Mouse (Mus musculus) gastrocnemius, postnatal 10 days (tissue): ENCODE measurements around the gene Gucy1a1. TPM values are rescaled to one million over a fixed set of nuclear protein-coding genes. Genes with fewer than 3 reads are reported as not detected.
A peak's percentile ranks its signal among the peaks of the same experiment; 100 is the strongest.
"Not testable (repeated sequence)": the region's sequence is repeated elsewhere in the genome, so short reads cannot be mapped to it uniquely, and the experiment has no call there.

Source experiments
- DNase-seq: peaks from one replicate; pipeline ENCODE4 v3.0.0; 2021; ENCODE audit warnings: mixed read lengths
- long read RNA-seq, 2 experiments: library from polyadenylated mRNA; stranded (forward); transcript quantifications; one replicate each; pipeline ENCODE4 v2.0.0; 2021
- total RNA-seq, 2 experiments: library from RNA; stranded (reverse); gene quantifications; 2 replicates each; pipeline ENCODE4 v1.2.3; 2021

Gene Gucy1a1
- 10 to 100 TPM; 22.5 to 28.5 TPM for total RNA-seq
- long read RNA-seq, experiment 1, full-length matches to known transcripts, result 13 of 16 reads
- long read RNA-seq, experiment 1, partial matches to known transcripts, result 2 of 16 reads
- long read RNA-seq, experiment 1, other reads (novel, unspliced or antisense), result 1 of 16 reads
- long read RNA-seq, experiment 2, full-length matches to known transcripts, result 11 of 13 reads
- long read RNA-seq, experiment 2, partial matches to known transcripts, result 2 of 13 reads
- long read RNA-seq, experiment 2, other reads (novel, unspliced or antisense), result 0 of 13 reads

DNA sequence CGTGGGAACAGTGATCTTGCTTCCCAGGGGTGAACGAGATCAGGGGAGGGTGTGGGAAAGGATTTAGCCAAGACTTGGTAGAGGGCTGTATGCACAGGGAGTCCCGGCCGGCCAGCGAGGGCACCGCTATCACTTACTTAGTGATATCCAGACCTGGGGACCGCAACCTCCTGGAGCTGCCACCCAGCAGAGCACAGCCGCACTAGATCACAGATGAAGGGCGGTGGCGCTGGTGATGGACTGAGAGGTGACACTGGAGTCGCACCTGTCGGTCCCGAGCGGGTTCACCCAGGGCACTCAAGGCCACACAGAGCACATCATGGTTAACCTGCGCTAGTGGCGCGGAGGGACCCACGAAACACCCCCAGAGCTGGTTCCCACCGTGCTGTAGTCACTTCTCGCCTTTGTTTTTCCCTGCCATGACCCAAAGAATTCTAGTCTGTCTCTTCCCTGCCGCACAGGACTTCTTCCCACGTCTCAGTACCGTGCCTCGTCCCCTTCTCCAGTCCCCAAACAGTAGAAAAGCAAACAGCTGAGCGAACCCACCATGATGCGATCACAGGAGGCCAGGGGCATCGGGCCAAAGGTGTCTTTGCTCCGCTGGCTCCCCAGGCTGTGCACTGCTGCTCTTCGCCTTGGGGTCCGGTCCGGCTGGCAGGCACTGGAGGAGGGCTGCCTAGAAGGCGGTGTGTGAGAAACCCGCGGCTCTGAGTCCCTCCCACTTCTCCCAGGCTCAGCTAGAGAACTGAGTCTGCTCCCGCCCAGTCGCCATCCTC lies at the start of gene Gucy1a1:
Gucy1a1 (minus strand) TSS at position 664 of the 776 bp plus-strand sequence.
- DNase-seq, result peak; percentile 33

DNA sequence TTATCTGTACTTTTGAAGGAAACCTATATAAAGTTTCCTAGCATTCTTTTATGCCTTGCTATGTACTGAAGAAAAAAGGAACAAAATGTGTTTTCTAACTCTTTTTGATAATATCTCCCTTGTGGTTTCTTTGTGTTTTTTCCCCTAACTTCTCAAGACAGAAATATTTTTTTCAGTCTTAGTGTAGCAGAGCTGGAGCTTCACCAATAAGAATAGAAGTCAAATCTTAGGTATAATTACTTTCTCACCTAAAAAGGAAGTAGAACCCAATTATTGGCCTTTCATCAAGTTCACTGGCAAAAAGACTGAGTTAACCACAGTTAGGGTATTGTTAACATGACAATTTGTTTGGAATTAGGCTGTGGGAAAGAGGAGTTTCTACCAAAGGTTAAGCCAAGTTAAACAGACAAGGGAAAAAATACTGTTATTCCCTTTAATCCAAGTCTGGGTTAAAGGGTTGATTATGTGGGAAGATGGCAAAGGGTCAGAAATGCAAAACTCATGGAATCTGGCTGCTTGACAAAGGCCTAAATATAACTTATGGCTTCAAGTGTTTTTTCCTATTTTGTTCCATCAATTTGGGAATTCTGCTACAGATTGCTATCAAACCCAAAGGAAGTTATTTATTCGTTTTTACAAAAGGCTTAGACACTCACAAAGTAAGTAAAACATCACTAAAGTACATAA lies 46.1 kb upstream of the Gucy1a1 start:
- DNase-seq, result no peak

DNA sequence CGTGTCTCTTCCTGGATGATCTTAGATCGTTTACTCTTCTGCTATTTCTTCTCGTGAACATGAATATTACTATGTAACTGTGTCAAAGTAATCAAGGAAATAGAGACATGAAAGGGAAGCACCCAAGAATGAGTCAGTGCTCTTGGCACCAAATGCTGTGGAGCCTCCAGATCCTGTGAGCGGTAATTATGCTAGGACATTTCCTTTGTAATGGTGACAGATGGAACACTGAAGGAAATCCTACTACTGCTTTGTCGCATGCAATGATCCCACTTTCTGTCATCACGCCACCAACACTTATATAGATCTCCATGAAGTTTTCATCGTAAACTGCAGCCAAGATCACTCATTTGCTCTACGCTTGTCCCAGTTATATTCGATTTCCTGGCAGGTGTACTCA lies 40.0 kb upstream of the Gucy1a1 start:
- no peak for DNase-seq

DNA sequence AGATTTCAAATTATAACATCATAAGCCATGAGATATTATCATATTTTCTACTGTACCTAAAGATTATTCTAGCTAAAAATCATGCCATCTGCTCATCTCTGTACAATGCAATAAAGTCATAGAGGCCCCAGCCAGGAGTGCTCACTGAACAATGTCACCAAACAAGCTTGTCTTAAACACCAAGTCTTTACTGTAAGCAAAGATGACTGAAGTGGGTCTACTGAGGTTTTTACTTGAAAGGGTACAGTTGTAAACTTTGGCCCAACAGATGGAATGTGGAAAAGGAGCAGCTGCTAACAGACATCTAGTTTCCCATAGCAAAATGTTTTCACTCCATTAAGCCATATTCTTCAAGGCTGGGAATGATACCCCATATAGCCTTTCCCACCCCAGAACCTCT lies 35.9 kb upstream of the Gucy1a1 start:
- DNase-seq, result no peak

DNA sequence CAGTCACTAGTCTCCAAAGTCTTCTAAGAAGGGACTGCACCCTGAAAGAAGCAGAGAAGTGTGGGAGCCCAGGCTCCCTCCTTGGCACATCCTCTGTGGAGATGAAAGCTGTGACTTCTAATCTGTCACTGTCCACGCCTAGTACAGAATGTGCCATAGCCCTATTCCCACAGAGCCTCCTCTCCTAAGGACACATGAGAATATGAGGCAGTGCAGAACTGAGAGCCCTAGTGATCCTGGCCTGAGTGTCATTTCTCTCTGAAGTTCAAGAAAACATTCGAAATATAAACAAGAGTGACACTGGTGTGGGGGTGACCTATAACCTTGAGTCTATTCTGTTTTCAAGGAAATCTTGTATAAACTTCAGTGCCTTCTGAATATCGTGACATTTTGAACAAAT lies 34.7 kb upstream of the Gucy1a1 start:
- DNase-seq, result no peak

DNA sequence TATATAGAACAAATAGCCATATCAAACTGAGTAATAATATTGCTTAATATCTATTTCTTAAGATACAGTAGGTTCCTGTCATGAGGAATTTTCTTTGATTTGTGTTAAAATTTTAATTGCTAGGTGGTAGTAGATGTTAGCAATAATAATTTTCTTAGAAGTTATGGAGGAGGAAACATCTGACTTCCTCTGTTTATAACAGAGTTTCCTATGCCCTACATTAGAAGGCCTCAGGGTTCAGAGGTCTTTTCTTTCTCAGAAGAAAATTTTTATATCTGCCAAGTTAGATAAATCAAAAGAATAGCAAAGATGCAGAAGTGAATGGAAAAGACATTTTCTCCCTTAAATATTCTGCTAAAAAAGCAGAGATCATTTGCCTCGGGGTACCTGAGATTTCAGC lies 29.9 kb upstream of the Gucy1a1 start:
- no peak for DNase-seq

DNA sequence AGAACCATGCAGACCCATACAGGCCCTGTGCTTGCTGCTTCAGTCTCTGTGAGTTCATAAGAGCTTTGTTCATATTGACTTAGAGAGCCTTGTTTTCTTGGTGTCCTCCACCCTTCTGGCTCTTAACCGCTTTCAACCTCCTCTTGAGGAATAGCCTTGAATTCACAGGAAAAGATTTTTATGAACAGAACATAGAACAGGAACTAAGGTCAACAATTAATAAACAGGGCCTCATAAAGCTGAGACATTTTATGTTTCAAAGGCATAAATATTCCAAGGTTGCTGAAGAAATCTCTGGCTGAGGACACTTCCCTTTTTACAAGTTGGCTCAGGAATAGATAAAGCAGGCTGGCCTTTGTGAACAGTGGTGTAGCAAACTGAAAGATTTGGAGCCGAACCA lies 21.5 kb upstream of the Gucy1a1 start:
- no peak for DNase-seq

DNA sequence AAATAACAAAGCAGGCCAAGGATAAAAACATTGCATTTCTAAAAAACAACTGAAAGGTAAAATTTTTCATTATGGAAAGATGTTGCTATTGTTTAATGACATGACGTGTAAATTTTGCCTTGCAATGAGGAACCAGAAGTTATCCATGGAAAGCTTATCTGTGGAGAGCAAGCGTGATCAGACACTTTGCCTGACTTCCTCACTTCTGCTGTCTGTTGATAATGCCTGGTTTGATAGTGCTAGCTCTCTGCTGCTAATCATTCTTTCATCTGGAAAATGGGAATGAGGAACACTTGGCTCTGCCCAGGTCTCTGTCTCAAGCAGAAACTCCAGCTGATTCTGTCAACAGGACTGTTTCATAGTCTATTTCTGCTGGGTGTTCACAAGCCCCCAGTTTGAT lies 20.3 kb upstream of the Gucy1a1 start:
- DNase-seq, result no peak

DNA sequence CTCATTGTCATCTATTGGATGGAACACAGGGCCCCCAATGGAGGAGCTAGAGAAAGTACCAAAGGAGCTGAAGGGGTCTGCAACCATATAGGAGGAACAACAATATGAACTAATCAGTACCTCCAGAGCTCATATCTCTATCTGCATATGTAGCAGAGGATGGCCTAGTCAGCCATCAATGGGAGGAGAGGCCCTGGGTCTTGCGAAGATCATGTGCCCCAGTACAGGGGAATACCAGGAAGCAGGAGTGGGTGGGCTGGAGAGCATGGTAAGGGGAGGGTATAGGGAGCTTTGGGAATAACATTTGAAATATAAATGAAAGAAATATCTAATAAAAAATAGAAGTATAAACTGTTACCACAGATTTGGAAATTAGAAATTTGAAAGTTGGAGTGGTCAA lies 17.4 kb upstream of the Gucy1a1 start:
- DNase-seq, result not testable (repeated sequence)

DNA sequence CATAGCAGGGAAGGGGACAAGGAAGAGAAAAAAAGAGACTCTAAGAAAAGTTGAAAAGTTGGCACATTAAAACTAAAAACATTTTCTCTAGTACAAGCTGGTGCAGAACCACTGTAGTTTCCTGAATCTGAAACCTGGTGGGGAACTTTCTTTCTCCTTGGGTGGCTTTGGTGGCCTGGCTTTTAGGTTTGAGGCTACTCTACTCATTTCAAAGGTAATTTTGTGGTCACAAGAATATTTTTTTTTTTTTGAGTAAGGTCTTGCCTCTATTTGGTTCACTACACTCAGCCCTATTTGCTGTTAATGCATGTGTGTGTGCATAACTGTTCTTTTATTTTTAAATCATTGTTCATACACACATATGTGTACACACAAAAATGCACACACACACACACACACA lies 389 bp upstream of the Gucy1a1 start:
- DNase-seq, result no peak

DNA sequence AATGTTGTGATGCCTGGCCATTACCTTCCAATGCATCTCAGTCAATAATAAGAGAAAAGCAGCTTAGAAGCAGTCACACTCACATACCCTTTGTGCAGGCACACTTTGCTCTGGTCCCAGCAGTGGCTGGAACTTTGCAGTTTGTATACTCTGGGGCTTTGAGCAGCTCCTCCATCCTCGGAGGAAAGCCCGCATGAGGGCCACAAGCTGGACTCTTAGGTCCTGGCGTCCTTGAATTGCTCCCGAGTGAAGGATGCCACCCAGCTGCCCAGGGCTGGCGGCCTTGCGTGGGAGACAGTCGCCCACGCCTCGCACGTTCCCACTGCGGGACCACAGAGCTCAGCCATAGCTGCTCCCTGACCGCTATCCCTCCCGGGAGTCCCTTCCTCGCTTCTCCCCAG lies 864 bp downstream of the Gucy1a1 start:
- peak; percentile 4 for DNase-seq

DNA sequence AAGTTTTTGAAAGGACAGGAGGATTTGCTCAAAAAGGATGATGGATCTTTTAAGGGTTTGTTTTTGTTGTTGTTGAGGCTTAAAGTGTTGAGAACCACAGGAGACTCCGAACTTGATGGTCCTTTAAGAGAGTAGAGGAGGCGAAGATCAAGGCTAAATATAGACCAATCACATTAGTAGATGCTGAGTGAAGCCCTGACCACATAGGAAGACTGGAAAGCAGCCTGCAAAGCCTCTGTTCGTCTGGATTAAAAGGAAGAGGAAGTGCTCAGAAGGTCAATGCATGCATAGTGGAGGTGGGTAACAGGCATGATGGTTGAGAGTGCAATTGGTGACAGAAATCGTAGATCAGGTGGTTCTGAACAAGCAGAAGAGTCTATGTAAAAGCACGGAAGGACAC lies 4.8 kb downstream of the Gucy1a1 start:
- DNase-seq, result no peak

DNA sequence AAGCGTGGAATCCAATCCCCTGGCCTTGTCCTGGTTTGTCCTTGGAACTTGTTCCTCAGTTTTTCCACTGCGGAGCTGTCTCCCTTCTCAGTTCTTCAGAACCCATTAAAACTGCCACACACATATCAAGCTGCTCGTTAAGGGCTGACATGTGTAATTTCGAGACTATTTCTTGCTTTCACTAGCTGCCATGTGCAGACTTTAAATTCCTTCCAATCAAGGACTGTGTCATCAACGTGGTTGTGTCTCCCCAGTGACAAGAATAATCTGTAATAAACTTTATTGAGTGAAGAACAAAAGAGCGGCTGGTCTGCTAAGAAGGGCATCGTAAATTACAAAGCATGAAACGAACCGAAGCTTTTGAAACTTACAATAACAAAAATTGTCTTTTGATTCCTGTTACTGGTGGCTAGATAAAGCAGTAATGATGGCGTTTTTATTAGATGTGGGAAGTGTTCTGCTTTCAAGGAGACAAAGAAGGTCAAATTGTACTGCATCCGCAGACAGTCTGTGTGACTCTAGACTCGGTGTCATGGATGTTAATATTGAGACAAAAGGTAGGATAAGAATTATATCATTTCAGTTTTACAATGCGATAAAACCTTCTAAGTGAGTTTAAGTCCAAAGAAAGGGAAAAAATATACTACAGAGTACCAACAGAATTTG lies 7.5 kb downstream of the Gucy1a1 start:
- DNase-seq, result no peak

DNA sequence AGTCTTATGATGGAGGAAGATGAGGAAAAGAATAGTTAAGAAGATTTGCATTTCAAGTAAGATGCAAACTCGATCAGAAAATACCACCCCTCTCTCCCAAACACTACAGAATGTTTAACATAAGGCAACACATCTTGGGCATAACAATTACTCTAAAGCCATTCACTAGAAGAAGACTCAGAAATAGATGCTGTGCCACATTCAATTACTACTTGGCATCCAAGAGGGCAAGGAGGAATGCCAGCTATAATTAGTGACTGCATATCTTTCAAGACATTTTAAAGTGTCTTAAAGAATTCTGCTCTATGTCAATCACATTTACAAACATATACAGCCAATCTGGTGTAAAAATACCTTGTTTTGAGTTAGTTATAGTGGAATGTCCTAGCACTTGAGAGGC lies 10.1 kb downstream of the Gucy1a1 start:
- DNase-seq, result no peak

DNA sequence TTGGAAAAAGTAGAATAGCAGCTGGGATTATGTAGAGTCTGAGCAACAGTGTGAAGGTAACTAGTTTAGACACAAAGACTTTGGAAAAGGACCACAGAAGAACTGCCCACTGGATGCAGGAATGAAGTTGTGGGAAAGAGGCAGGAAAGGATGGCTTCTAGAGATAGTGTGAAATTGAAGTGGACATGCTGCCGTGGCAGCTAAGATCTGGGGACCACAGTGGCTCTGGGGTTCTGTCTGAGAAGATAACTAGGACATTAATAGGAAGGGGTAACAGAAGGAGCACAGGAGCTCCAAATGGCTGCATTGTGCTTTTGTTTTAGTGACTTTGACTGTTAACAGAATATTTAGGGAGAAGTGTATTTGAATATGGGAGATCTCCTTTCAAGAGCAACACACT lies 16.3 kb downstream of the Gucy1a1 start:
- no peak for DNase-seq

DNA sequence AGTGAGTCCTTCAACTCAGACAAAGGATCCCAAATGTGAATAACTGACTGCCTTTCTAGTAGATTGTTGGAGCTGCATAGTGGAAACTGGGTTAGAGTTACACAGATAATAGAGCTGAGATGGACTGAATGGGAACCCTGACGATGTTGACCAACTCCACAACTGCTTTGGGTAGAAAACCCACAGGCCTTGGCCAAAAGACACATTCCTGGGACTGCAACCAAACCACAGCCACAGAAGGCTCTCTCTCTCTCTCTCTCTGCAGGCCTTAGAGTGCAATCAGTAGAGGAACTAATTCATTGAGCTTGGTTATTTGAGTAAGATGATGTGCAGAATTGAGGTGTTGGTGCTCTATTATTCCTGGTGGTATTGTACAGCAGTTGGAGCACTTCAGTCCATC lies 21.0 kb downstream of the Gucy1a1 start:
- no peak for DNase-seq

DNA sequence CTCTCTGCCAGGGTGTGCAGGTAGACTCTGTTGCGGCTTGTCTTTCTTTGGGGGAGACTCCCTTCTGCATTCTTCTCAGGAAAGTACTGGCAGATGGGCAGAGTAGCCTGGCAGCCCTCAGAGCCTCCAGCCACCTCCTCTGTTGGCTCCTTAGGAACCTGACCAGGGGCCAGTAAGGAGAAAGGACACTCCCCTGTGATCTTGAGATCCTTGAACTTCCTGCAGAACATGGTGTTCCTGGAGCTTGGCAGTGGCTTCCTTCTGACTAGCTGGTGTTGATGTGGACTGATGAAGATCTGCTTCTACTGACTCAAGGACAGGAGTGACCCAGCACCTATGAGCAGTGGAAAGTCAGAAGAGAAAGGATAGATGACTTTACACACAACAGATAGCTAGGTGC lies 26.7 kb downstream of the Gucy1a1 start:
- no peak for DNase-seq

DNA sequence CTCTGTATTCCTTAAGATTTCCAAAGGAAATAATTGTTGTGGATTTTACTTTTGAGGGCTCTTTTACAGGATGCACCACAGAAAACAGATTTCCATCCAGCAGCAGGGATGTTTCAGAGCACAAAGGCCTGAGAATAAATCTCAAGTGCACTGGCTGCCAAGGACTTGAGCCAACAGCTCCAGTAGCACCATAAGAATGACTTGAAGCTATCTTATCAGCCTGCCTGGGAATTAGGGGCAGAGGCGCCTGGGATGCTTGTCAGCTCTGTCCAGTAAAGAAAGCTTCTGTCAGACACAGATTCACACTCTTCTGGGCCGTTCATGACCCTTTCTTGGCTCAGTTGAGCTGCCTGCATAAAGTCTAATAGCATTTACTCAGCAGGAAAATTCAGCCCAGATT lies 33.1 kb downstream of the Gucy1a1 start:
- DNase-seq, result peak; percentile 6

DNA sequence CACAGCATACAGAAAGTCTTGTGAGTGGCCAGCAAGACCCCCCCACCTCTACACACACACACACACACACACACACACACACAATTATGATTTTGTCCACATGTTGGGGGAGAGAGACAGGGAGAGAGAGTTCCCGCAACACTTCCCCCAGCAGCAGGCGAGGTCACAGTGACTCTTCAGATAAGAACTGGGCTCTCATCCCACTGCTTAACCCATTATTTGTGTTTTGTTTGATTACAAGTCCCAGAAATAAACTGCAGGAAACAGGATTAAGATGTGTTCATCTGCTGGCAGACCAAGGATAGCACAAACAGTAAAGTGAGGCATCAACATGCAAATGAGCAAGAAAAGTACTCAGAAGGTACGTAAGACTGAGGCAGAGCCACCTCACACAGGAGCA lies 33.6 kb downstream of the Gucy1a1 start:
- no peak for DNase-seq

DNA sequence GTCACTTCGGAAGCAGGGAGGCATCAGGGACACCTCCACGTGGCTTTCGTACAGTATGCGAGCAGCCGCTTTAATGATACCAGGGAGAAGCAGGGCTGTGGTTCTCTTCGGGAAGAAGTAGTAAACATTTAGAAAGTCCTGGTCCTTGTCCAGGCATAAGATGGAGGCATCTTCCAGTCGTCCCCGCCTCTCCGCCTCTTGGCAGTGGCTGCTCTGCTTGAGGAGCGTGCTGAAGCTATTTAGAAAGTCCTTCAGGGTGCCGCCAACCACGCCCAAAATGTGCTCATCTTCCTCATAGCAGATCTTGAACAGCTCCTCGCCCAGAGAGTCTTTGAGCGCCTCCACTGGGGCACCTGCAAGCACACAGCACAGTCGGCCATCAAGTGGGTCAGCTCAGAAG lies 36.6 kb downstream of the Gucy1a1 start:
- DNase-seq, result no peak

DNA sequence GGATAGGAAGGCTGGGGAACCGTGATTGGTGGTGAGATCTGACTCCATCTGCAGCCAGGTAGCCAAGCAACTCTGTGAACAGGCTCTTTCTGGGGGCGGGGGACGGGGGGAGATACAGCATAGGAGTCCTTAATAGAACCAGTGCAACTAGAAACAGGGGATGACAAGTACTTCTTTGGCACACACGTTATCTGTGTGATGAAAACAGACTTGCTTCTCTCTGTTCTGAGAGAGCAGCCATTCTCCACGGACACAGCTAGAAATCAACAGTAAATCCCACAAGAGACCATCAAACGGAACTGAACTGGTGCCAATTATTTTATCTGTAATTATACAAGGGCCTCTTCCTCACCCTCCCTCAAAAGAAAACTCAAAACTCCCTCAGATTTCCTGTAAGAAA lies 41.4 kb downstream of the Gucy1a1 start:
- DNase-seq, result no peak

DNA sequence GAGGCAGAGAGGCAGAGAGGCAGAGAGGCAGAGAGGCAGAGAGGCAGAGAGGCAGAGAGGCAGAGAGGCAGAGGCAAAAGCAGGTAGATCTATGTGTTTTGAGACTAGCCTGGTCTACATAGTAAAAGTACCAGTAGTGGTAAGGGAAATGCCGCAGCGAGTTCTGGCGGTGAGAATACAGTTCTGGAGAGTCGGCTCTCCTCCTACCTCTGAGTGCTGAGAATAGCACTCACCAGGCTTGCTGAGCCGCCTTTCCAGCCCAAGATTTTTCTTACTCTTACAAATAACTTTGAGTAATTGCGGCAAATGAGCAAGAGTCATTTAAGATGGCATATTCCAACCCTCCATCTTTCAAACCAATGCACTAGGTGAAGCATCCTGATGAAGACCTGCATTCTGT lies 46.5 kb downstream of the Gucy1a1 start:
- DNase-seq, result no peak

DNA sequence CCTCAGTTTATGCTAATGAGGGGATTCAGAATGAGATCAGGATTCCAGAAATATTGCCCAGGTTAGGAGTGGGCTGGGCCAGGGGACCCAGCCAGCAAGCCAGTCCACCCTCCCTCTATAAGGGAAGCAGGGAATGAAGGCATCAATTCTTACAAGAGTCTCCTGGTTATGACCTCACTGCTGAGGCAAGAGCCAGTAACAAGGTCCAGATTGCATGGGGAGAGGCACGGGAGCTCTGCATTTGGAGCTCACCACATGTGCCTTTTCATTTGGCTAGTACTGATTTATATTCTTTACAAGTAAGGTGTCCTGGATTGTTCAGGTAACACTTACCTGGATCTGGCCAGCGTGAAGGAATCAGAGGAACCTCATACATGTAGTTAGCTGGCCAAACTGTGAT lies 48.8 kb downstream of the Gucy1a1 start:
- DNase-seq, result no peak
